Mouse (Mus musculus): ENCODE results near the gene Syn2.

DNA sequence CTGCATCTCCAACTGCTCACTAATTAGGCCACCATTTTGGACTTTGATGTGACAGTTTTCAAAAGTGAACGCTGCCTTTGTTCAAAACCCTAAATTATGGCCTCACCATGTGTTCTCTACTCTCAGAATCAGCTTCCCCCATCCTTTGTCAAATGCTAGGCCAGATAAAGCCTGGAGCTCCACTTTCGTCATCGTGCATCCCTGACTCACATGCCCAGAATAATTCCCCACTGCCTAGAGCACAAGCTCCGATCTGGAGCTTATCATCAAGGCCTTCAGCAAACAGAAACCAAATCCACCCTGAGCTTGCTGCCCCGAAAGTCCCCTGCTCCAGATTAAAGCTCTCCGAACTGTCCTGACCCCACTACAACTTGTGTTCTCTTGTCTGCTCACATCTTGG is 157.9 kb downstream of the Syn2 start:
- TF ChIP-seq GATA1 (IDR thresholded peaks at IDR 0.05; ENCODE audit: borderline replicate concordance, low read length) = no peak
- no peak for TF ChIP-seq FLI1 (IDR thresholded peaks at IDR 0.05; ENCODE audit: low read length)

Data from megakaryocyte, embryonic 14.5 days (primary cell).